Comparison of ENCODE assay signal across 8 mouse cellular contexts in genomic region chr10:120476516-120477336, GRCm38 (mm10). TPM values are rescaled to one million over a fixed set of nuclear protein-coding genes. Genes with fewer than 3 reads are reported as not detected.
DNase-seq lines count a peak whose midpoint lies in the region; ATAC-seq and TF ChIP-seq lines count a peak whose summit lies in the region.

No protein-coding gene starts in this region.

- no peaks in the 10 kb centered on the region for H3K36me3 ChIP-seq in forebrain, embryonic 11.5 days (ENCODE audit: control insufficient read depth, insufficient read depth, low read length)
- no peaks in the 10 kb centered on the region for H3K36me3 ChIP-seq in hindbrain, postnatal 0 days (ENCODE audit: insufficient read depth, low read length)
- no peaks in the 10 kb centered on the region for H3K36me3 ChIP-seq in liver, embryonic 16.5 days (ENCODE audit: control insufficient read depth, insufficient read depth)

- peak; percentile 39 to 48 for DNase-seq in cerebellum, postnatal 10 days
- DNase-seq in cerebellum, adult 9-11 months = no peak
- DNase-seq in R1 (ENCODE audit: low read depth, low spot score) = peak; percentile 53
- DNase-seq in forebrain, embryonic 11.5 days (ENCODE audit: low spot score) = peak; percentile 86
- peak; percentile 63 for DNase-seq in hindbrain, postnatal 0 days (ENCODE audit: low spot score)
- DNase-seq in ovary, adult 18-20 months (ENCODE audit: low spot score) = peak; percentile 23
- no peak for DNase-seq in layer of hippocampus, adult 18-20 months (ENCODE audit: low spot score in 2 of 2)

- H3K4me1 ChIP-seq in forebrain, embryonic 11.5 days (replicated peaks; ENCODE audit: control insufficient read depth, insufficient read depth, low read length) = peaks cover 6% of the 10 kb centered on the region; the same call in 1 of the 2 replicates
- H3K4me1 ChIP-seq in hindbrain, postnatal 0 days (ENCODE audit: insufficient read depth, low read length) = peaks cover 3% of the 10 kb centered on the region
- peaks cover 4% of the 10 kb centered on the region for H3K4me1 ChIP-seq in liver, embryonic 16.5 days (ENCODE audit: control insufficient read depth, low read depth, low read length)

- H3K27me3 ChIP-seq in forebrain, embryonic 11.5 days (ENCODE audit: control insufficient read depth, insufficient read depth, low read length) = no peaks in the 10 kb centered on the region
- H3K27me3 ChIP-seq in hindbrain, postnatal 0 days (ENCODE audit: insufficient read depth, low read length) = no peaks in the 10 kb centered on the region; the same call in 1 of the 2 replicates
- peaks cover 50% of the 10 kb centered on the region for H3K27me3 ChIP-seq in liver, embryonic 16.5 days (ENCODE audit: control insufficient read depth, insufficient read depth, low read depth, low read length)

- H3K9ac ChIP-seq in forebrain, embryonic 11.5 days (ENCODE audit: low read length) = peak overlapping the region; percentile 100
- peak overlapping the region; percentile 60 for H3K9ac ChIP-seq in hindbrain, postnatal 0 days (replicated peaks; ENCODE audit: low read length)
- H3K9ac ChIP-seq in liver, embryonic 16.5 days (ENCODE audit: low read depth, low read length) = peak overlapping the region; percentile 2; the same call in 1 of the 2 replicates

- peak overlapping the region; percentile 90 for H3K4me3 ChIP-seq in forebrain, embryonic 11.5 days (ENCODE audit: low read depth, low read length)
- H3K4me3 ChIP-seq in hindbrain, postnatal 0 days (ENCODE audit: low read length) = peak overlapping the region; percentile 63
- H3K4me3 ChIP-seq in liver, embryonic 16.5 days (ENCODE audit: low read depth, low read length) = peak overlapping the region; percentile 65

- no peak; the same call in 1 of the 2 replicates for TF ChIP-seq CTCF in hindbrain, postnatal 0 days (IDR thresholded peaks at IDR 0.05; ENCODE audit: low read depth)

- under 1% methylated on average over 50 of the region's 52 CpGs for WGBS in forebrain, embryonic 11.5 days
- WGBS in hindbrain, postnatal 0 days = under 1% methylated on average over 51 of the region's 52 CpGs
- 0% methylated on average over 51 of the region's 52 CpGs for WGBS in liver, embryonic 16.5 days (ENCODE audit: insufficient replicate concordance)

- H3K4me2 ChIP-seq in forebrain, embryonic 11.5 days (ENCODE audit: low read depth, low read length, severe bottlenecking) = peak overlapping the region; percentile 88
- peak overlapping the region; percentile 94 for H3K4me2 ChIP-seq in hindbrain, postnatal 0 days (ENCODE audit: low read depth, low read length)
- H3K4me2 ChIP-seq in liver, embryonic 16.5 days (ENCODE audit: low read depth, low read length) = peak overlapping the region; percentile 78

- peak overlapping the region; percentile 96 for H3K27ac ChIP-seq in forebrain, embryonic 11.5 days (ENCODE audit: low read depth, low read length)
- 0 out of 2 replicates have a peak overlapping the region, but pooled peaks have one; percentile 51 for H3K27ac ChIP-seq in hindbrain, postnatal 0 days
- 0 out of 2 replicates have a peak overlapping the region, but pooled peaks have one; percentile 29 for H3K27ac ChIP-seq in liver, embryonic 16.5 days (ENCODE audit: low read length)

- ATAC-seq in forebrain, embryonic 11.5 days (replicated peaks; ENCODE audit: low FRiP score) = peak; percentile 71
- peak; percentile 57 for ATAC-seq in hindbrain, postnatal 0 days
- peak; percentile 50 for ATAC-seq in liver, embryonic 16.5 days (ENCODE audit: low read depth)

- H3K9me3 ChIP-seq in forebrain, embryonic 11.5 days (ENCODE audit: control insufficient read depth, low read length) = no peaks in the 10 kb centered on the region
- H3K9me3 ChIP-seq in hindbrain, postnatal 0 days (ENCODE audit: low read length) = no peaks in the 10 kb centered on the region
- H3K9me3 ChIP-seq in liver, embryonic 16.5 days (replicated peaks; ENCODE audit: control insufficient read depth, low read length) = no peaks in the 10 kb centered on the region

RNA-seq across cellular contexts. Expression of gene Hmga2, which starts 0.5 kb away (rescaled TPM):
- polyA plus RNA-seq in forebrain, embryonic 11.5 days (2014; fragmentation: Nextera tagmentation; extraction: Ambion mirVana) = 84.3 and 91.9 TPM in 2 replicates
- 1.2 and 1.5 TPM in 2 replicates for total RNA-seq in hindbrain, postnatal 0 days (2014; rRNA removed)
- 0.98 and 1.5 TPM in 2 replicates for polyA plus RNA-seq in hindbrain, postnatal 0 days (2015; fragmentation: Nextera tagmentation; extraction: Ambion mirVana)
- 1.1 and 1.3 TPM in 2 replicates for polyA plus RNA-seq in liver, embryonic 16.5 days (2015; fragmentation: Nextera tagmentation; extraction: Ambion mirVana)
- under 1 TPM; 0.07 to 0.18 TPM for total RNA-seq in layer of hippocampus, adult 18-20 months (2021)

Comparison
In these comparisons a context has a peak if more than half of its experiments do, and no peak if none do; other contexts are left out.
1. DNase-seq: peak in cerebellum, postnatal 10 days (2 of 2), R1 (single experiment), forebrain, embryonic 11.5 days (single experiment), hindbrain, postnatal 0 days (single experiment) and ovary, adult 18-20 months (single experiment); none in cerebellum, adult 9-11 months (single experiment) and layer of hippocampus, adult 18-20 months (0 of 2).
2. H3K27ac ChIP-seq: peak in every context shown above with its lines; median percentile 96 in forebrain, embryonic 11.5 days; 51 in hindbrain, postnatal 0 days; 29 in liver, embryonic 16.5 days.
3. H3K9ac ChIP-seq: peak in every context shown above with its lines; median percentile 100 in forebrain, embryonic 11.5 days; 60 in hindbrain, postnatal 0 days; 2 in liver, embryonic 16.5 days.
4. RNA of gene Hmga2, which starts 0.5 kb away (polyA plus RNA-seq): 84.3 to 91.9 TPM in forebrain, embryonic 11.5 days; 1.1 to 1.3 TPM in liver, embryonic 16.5 days and 0.98 to 1.5 TPM in hindbrain, postnatal 0 days; every median in the first group is over 10 times any median in the second.
5. Peak in every context shown above with its lines, with median percentiles within 50 percentile points of each other: ATAC-seq, H3K4me2 ChIP-seq and H3K4me3 ChIP-seq.